Mouse (Mus musculus) heart, embryonic 15.5 days (tissue): ENCODE results near the gene Thra. TPM values are rescaled to one million over a fixed set of nuclear protein-coding genes. Genes with fewer than 3 reads are reported as not detected.
A peak's percentile ranks its signal among the peaks of the same experiment; 100 is the strongest.

ENCODE experiments used
- ATAC-seq: fragments of 200-750 bp; cut with Nextera tagmentation; replicated peaks from 2 replicates; pipeline ENCODE4 v1.8.0; 2017; ENCODE audit warnings: low read depth, moderate TSS enrichment; ENCODE audit not compliant: insufficient number of reproducible peaks, insufficient read depth, low FRiP score
- H3K27ac ChIP-seq: fragments of 300-500 bp; sonication (generic); 2 replicates; pipeline ENCODE4 v1.5.1; 2015; ENCODE audit warnings: mild to moderate bottlenecking, inconsistent platforms
- H3K27me3 ChIP-seq: fragments of 300-500 bp; sonication (generic); 2 replicates; pipeline ENCODE4 v1.6.1; 2015; ENCODE audit warnings: inconsistent platforms
- H3K36me3 ChIP-seq: fragments of 300-500 bp; sonication (generic); 2 replicates; pipeline ENCODE4 v1.6.1; 2015; ENCODE audit warnings: mild to moderate bottlenecking, inconsistent platforms
- H3K4me1 ChIP-seq: fragments of 300-500 bp; sonication (generic); replicated peaks from 2 replicates; pipeline ENCODE4 v1.6.1; 2015; ENCODE audit warnings: inconsistent platforms
- H3K4me2 ChIP-seq: fragments of 300-500 bp; sonication (generic); 2 replicates; pipeline ENCODE4 v1.6.1; 2015; ENCODE audit warnings: inconsistent platforms, mild to moderate bottlenecking, moderate library complexity
- H3K4me3 ChIP-seq: fragments of 300-500 bp; sonication (generic); 2 replicates; pipeline ENCODE4 v1.5.1; 2015; ENCODE audit warnings: mild to moderate bottlenecking, inconsistent platforms
- H3K9ac ChIP-seq: fragments of 300-500 bp; sonication (generic); 2 replicates; pipeline ENCODE4 v1.6.1; 2015; ENCODE audit warnings: mild to moderate bottlenecking, inconsistent platforms
- H3K9me3 ChIP-seq: fragments of 300-500 bp; sonication (generic); replicated peaks from 2 replicates; pipeline ENCODE4 v1.6.1; 2016; ENCODE audit warnings: inconsistent platforms
- WGBS: fragments of 180-500 bp; shearing (Covaris S2); methylation state at CpG from one replicate; pipeline ENCODE4 v1.1.7; 2015; ENCODE audit warnings: mixed read lengths; 5-methylcytosine and 5-hydroxymethylcytosine counted together
- polyA plus RNA-seq: library from polyadenylated mRNA; unstranded; fragments of >200 nt; fragmentation: Nextera tagmentation; extraction: Ambion mirVana; gene quantifications from 2 replicates; pipeline ENCODE4 v1.2.1, GENCODE M21; 2015

Thra gene
- polyA plus RNA-seq, 1 experiment from 2014 or later: 34.8 TPM

DNA sequence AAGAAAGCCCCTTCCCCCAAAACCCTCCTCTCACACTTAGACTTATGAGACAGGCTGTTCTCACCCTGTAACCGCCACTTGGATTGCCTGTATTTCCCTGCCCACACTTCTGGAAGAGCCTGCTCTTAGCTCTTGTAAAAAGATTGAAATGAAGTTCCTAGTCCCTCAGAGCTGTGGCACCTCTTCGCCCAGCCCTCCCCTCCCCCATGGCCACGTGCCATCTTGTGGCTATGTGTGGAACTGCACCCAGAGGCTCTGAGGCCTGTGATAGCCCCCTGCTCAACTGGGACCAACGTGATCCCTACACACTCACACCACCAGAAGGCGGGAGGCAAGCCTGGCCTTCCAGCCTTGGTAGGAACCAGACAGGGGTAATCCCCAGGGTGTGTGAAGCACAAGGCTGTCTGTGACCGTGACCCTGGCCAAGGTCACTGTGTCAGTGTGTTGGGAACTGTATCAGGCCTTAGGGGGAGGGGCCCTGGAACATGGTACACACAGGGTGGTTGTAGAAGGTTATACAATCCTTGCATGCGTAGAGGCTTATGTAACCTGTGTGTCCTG is 14.3 kb downstream of the Thra start:
- Histone ChIP-seq H3K27ac (peak overlapping the region; percentile 92), H3K4me1 (peaks cover 66% of the 10 kb centered on the region), H3K9ac (peak overlapping the region; percentile 31), H3K4me2 (peak overlapping the region; percentile 27; the same call in 1 of the 2 replicates), H3K36me3 (peaks cover 37% of the 10 kb centered on the region), H3K27me3 (no peaks in the 10 kb centered on the region), H3K4me3 (no peak overlapping the region), H3K9me3 (no peaks in the 10 kb centered on the region)
- 19% methylated on average over 7 of the region's 7 CpGs for WGBS
- ATAC-seq: peak; percentile 8; the same call in 1 of the 2 replicates

DNA sequence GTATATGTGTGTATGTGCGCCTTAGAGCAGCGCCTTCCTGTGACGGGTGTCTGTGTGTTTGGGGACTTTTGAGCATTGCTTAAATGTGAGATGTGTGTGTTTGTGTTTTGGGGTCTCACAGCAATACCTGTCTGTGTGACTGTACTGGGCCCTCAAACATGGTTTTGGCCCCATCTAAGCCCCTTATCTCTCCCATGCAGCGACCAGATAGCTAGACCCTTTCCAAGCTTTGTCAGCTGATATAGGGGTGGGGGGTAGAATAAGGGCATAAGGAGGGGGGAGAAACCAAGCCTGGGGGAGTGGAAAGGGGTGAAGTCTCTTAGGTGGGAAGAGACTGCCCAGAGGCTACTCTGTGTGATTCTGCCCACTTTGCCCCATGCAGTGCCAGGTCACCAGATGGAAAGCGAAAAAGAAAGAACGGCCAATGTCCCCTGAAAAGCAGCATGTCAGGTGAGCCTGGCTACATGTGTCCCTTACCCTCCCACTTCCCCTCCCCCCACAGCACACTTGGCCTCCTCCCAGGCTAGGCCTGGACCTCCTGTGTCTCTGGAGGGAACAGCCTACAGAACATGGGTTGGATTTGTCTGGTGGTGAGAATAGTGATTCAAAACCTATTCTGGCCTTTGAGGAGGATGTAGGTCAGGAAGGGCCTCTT is 15.4 kb downstream of the Thra start:
- ATAC-seq: no peak
- no peaks in the 10 kb centered on the region for H3K9me3 ChIP-seq
- H3K4me2 ChIP-seq: no peak overlapping the region
- peaks cover 48% of the 10 kb centered on the region for H3K36me3 ChIP-seq
- H3K4me1 ChIP-seq: peaks cover 54% of the 10 kb centered on the region
- WGBS: 78% methylated on average over 6 of the region's 6 CpGs
- H3K4me3 ChIP-seq: no peak overlapping the region
- peak overlapping the region; percentile 48 for H3K27ac ChIP-seq
- peak overlapping the region; percentile 6; the same call in 1 of the 2 replicates for H3K9ac ChIP-seq
- H3K27me3 ChIP-seq: no peaks in the 10 kb centered on the region

DNA sequence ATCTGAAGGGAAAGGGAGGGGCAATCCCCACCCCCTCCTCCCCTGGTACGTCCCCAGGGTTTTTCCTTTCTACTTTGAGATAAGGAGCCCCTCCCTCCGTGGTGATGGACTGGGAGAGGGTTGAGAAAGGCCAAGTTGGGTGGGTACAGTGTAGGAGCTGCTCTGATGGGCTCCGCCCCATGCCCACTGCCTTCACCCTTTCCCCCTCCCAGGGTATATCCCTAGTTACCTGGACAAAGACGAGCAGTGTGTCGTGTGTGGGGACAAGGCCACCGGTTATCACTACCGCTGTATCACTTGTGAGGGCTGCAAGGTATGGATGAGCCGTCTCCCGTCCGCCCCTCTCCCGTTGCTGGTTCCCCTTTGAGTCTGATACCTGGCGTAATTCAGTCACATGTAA is 16.3 kb downstream of the Thra start:
- WGBS: 73% methylated on average over 12 of the region's 12 CpGs
- Histone ChIP-seq H3K9me3 (no peaks in the 10 kb centered on the region), H3K27ac (no peak overlapping the region), H3K27me3 (no peaks in the 10 kb centered on the region), H3K9ac (no peak overlapping the region), H3K4me2 (no peak overlapping the region), H3K36me3 (peaks cover 56% of the 10 kb centered on the region), H3K4me1 (peaks cover 46% of the 10 kb centered on the region), H3K4me3 (no peak overlapping the region)
- no peak for ATAC-seq

GRCm38 (mm10) chr11:98761939-98762338 is 21.5 kb downstream of the Thra start:
- Histone ChIP-seq H3K9me3 (no peaks in the 10 kb centered on the region), H3K4me3 (no peak overlapping the region), H3K9ac (no peak overlapping the region), H3K4me2 (no peak overlapping the region), H3K27ac (no peak overlapping the region), H3K4me1 (peaks cover 39% of the 10 kb centered on the region), H3K27me3 (no peaks in the 10 kb centered on the region), H3K36me3 (peaks cover 72% of the 10 kb centered on the region)
- no peak for ATAC-seq
- WGBS: 88% methylated on average over 4 of the region's 4 CpGs

DNA sequence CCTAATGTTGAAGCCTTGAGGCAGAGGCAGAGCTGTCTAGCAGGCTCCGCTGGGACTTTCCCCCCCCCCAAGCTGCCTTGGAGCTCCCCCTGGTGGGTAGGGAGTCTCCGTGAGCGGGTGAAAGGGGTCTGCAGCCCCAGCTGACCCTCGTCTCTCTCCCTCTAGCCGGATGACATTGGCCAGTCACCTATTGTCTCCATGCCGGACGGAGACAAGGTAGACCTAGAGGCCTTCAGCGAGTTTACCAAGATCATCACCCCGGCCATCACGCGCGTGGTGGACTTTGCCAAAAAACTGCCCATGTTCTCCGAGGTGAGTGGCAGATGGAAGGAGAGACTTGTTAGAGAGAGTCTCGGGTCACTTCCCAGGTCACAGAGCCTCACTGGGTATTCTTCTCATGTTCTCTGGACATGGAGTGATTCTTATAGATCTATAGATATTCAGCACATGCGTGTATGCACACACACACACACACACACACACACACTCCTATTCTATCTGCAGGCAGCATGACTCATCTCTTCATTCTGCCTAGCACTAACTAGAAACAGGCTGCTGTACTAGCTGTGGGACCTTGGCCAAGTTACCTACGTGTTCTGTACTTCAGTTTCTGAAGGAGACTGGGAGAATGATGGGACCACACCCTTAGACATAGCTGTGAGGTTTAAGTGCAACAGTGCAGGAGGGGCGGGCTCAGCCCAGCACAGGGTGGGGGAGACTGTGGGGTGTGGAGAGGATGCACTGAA is 22.5 kb downstream of the Thra start:
- no peak overlapping the region for H3K9ac ChIP-seq
- peaks cover 49% of the 10 kb centered on the region for H3K4me1 ChIP-seq
- H3K27ac ChIP-seq: peak overlapping the region; percentile 33; the same call in 1 of the 2 replicates
- H3K4me2 ChIP-seq: no peak overlapping the region
- H3K36me3 ChIP-seq: peaks cover 66% of the 10 kb centered on the region
- 56% methylated on average over 17 of the region's 17 CpGs for WGBS
- no peaks in the 10 kb centered on the region for H3K27me3 ChIP-seq
- no peak for ATAC-seq
- no peak overlapping the region for H3K4me3 ChIP-seq
- H3K9me3 ChIP-seq: no peaks in the 10 kb centered on the region

- Histone ChIP-seq H3K4me1 (peaks cover 54% of the 10 kb centered on the region), H3K27ac (peak overlapping the region; percentile 12; the same call in 1 of the 2 replicates)
These were observed 23.0 kb downstream of the Thra start for GRCm38 (mm10) chr11:98763502-98763861.

DNA sequence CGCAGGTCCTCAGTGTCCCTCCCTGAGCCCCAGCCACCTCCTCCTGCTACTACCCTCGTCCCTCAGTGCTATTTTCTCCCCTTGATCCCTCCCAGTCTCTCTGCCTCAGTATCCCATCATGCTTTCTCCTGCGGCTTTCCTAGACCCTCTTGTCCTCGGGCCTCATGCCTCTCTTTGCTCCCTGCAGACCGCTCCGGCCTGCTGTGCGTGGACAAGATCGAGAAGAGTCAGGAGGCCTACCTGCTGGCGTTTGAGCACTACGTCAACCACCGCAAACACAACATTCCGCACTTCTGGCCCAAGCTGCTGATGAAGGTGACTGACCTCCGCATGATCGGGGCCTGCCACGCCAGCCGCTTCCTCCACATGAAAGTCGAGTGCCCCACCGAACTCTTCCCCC is 23.7 kb downstream of the Thra start:
- H3K4me3 ChIP-seq: no peak overlapping the region
- no peak overlapping the region for H3K4me2 ChIP-seq
- H3K36me3 ChIP-seq: peaks cover 58% of the 10 kb centered on the region
- 76% methylated on average over 18 of the region's 18 CpGs for WGBS
- H3K9ac ChIP-seq: no peak overlapping the region
- H3K27me3 ChIP-seq: no peaks in the 10 kb centered on the region
- H3K9me3 ChIP-seq: no peaks in the 10 kb centered on the region
- H3K27ac ChIP-seq: peak overlapping the region; percentile 16; the same call in 1 of the 2 replicates
- peaks cover 60% of the 10 kb centered on the region for H3K4me1 ChIP-seq
- ATAC-seq: no peak

More at GRCm38 (mm10) chr11:98763502-98763861, 23.0 kb downstream of the Thra start:
- no peaks in the 10 kb centered on the region for H3K9me3 ChIP-seq
- no peak overlapping the region for H3K4me2 ChIP-seq
- peaks cover 62% of the 10 kb centered on the region for H3K36me3 ChIP-seq
- 82% methylated on average over 8 of the region's 8 CpGs for WGBS
- no peak for ATAC-seq
- no peak overlapping the region for H3K9ac ChIP-seq
- H3K4me3 ChIP-seq: no peak overlapping the region
- no peaks in the 10 kb centered on the region for H3K27me3 ChIP-seq

DNA sequence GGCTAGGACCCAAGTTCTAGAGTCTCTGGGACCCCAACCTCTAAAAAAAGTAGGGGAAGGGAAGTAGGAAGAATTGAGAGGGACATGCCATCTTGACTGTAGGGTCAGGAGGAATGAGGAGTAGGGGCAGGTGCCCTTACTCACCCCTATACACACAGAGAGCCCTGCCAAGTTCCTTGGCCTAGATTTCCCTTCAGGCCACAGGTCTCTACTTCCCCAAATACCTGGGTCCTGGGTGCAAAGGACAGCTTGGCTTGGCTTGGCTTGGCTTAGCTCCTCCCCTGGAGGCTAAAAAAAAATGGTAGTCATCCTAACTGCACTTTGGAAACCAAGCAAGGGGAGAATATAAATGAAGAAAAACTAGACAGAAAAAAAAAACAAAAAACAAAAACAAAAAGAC is 24.3 kb downstream of the Thra start:
- Histone ChIP-seq H3K9ac (no peak overlapping the region), H3K4me3 (no peak overlapping the region), H3K27me3 (no peaks in the 10 kb centered on the region), H3K4me2 (no peak overlapping the region), H3K27ac (peak overlapping the region; percentile 95), H3K36me3 (peaks cover 60% of the 10 kb centered on the region), H3K9me3 (no peaks in the 10 kb centered on the region), H3K4me1 (peaks cover 67% of the 10 kb centered on the region)
- ATAC-seq: no peak

GRCm38 (mm10) chr11:98765421-98766309 is 25.2 kb downstream of the Thra start:
- Histone ChIP-seq H3K4me2 (peak overlapping the region; percentile 19; the same call in 1 of the 2 replicates), H3K27ac (peak overlapping the region; percentile 95), H3K4me3 (no peak overlapping the region), H3K9me3 (no peaks in the 10 kb centered on the region), H3K36me3 (peaks cover 59% of the 10 kb centered on the region), H3K9ac (peak overlapping the region; percentile 19; the same call in 1 of the 2 replicates), H3K4me1 (peaks cover 76% of the 10 kb centered on the region), H3K27me3 (no peaks in the 10 kb centered on the region)
- WGBS: 35% methylated on average over 9 of the region's 9 CpGs
- ATAC-seq: peak; percentile 21; the same call in 1 of the 2 replicates

GRCm38 (mm10) chr11:98766346-98766745 is 25.9 kb downstream of the Thra start:
- Histone ChIP-seq H3K4me2 (no peak overlapping the region), H3K9ac (no peak overlapping the region), H3K4me1 (peaks cover 83% of the 10 kb centered on the region), H3K36me3 (peaks cover 57% of the 10 kb centered on the region), H3K27ac (peak overlapping the region; percentile 95), H3K4me3 (no peak overlapping the region), H3K27me3 (no peaks in the 10 kb centered on the region), H3K9me3 (no peaks in the 10 kb centered on the region)
- WGBS: 23% methylated on average over 2 of the region's 2 CpGs
- no peak for ATAC-seq

DNA sequence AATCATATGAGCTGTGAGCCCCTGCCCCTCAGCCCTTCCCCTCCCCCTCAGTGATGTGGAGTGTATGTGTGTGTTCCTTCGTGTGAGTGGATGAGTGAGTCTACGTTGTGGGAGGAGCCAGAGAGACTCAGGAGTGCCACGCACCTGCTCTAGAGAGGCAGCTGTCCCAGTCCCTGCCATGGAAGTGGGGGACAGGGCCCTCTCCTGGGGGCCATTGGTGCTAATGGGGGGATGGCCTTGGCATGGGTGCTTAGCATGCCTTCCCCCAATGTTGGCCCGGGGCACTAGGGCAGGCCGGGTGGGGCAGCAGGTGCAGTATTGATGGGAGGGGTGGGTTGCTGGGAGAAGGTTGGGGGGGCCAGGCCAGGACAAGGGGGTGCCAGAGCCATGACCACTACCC is 26.4 kb downstream of the Thra start:
- H3K4me3 ChIP-seq: no peak overlapping the region
- H3K4me2 ChIP-seq: peak overlapping the region; percentile 31; the same call in 1 of the 2 replicates
- H3K27ac ChIP-seq: peak overlapping the region; percentile 95
- H3K36me3 ChIP-seq: peaks cover 55% of the 10 kb centered on the region
- WGBS: 53% methylated on average over 5 of the region's 5 CpGs
- H3K9ac ChIP-seq: no peak overlapping the region
- H3K9me3 ChIP-seq: no peaks in the 10 kb centered on the region
- 0 out of 2 replicates have a peak, but pooled peaks have one; percentile 3 for ATAC-seq
- peaks cover 87% of the 10 kb centered on the region for H3K4me1 ChIP-seq
- H3K27me3 ChIP-seq: no peaks in the 10 kb centered on the region
